Mouse (Mus musculus) lung, postnatal 0 days (tissue): ENCODE measurements around the gene Sdha. TPM values are rescaled to one million over a fixed set of nuclear protein-coding genes. Genes with fewer than 3 reads are reported as not detected.

ENCODE experiments used
- ATAC-seq: fragments of 200-750 bp; cut with Nextera tagmentation; 2 replicates; pipeline ENCODE4 v1.8.0; 2017; ENCODE audit warnings: moderate library complexity
- DNase-seq: peaks from one replicate; pipeline ENCODE4 v3.0.0-alpha.2; 2016; ENCODE audit warnings: low spot score
- H3K27ac ChIP-seq: fragments of 300-500 bp; sonication (generic); 2 replicates; pipeline ENCODE4 v1.5.1; 2014; ENCODE audit warnings: antibody characterized with exemption, mild to moderate bottlenecking, low read length, mixed read lengths
- H3K27me3 ChIP-seq: fragments of 300-500 bp; sonication (generic); replicated peaks from 2 replicates; pipeline ENCODE4 v1.6.1; 2014; ENCODE audit warnings: low read length, mixed read lengths; ENCODE audit not compliant: insufficient read depth
- H3K36me3 ChIP-seq: fragments of 300-500 bp; sonication (generic); 2 replicates; pipeline ENCODE4 v1.6.1; 2014; ENCODE audit warnings: low read length, mixed read lengths; ENCODE audit not compliant: insufficient read depth
- H3K4me1 ChIP-seq: fragments of 300-500 bp; sonication (generic); 2 replicates; pipeline ENCODE4 v1.6.1; 2014; ENCODE audit warnings: antibody characterized with exemption, low read depth, low read length, mixed read lengths; ENCODE audit not compliant: insufficient read depth
- H3K4me2 ChIP-seq: fragments of 300-500 bp; sonication (generic); replicated peaks from 2 replicates; pipeline ENCODE4 v1.6.1; 2014; ENCODE audit warnings: low read depth, mild to moderate bottlenecking, low read length, moderate library complexity, mixed read lengths
- H3K4me3 ChIP-seq: fragments of 300-500 bp; sonication (generic); 2 replicates; pipeline ENCODE4 v1.5.1; 2014; ENCODE audit warnings: low read depth, low read length
- H3K9ac ChIP-seq: fragments of 300-500 bp; sonication (generic); replicated peaks from 2 replicates; pipeline ENCODE4 v1.6.1; 2014; ENCODE audit warnings: low read depth, mild to moderate bottlenecking
- H3K9me3 ChIP-seq: fragments of 300-500 bp; sonication (generic); 2 replicates; pipeline ENCODE4 v1.6.1; 2016; ENCODE audit warnings: low read length, mixed read lengths
- CTCF ChIP-seq: IDR thresholded peaks from 2 replicates; pipeline ENCODE4 v1.5.1; 2016; ENCODE audit warnings: antibody characterized with exemption, mild to moderate bottlenecking
- EP300 ChIP-seq: IDR thresholded peaks from 2 replicates; pipeline ENCODE4 v1.6.1; 2016; ENCODE audit warnings: antibody characterized with exemption, mild to moderate bottlenecking, control low read depth
- WGBS: fragments of 180-500 bp; shearing (Covaris S2); extraction: QIAGEN DNeasy Blood & Tissue Kit; methylation state at CpG from one replicate; pipeline ENCODE4 v1.1.7; 2014; 5-methylcytosine and 5-hydroxymethylcytosine counted together
- polyA plus RNA-seq: library from polyadenylated mRNA; unstranded; fragments of >200 nt; fragmentation: Nextera tagmentation; extraction: Ambion mirVana; gene quantifications from 2 replicates; pipeline ENCODE4 v1.2.1, GENCODE M21; 2015

Gene Sdha
- polyA plus RNA-seq, 1 experiment from 2014 or later: 141 TPM

DNA sequence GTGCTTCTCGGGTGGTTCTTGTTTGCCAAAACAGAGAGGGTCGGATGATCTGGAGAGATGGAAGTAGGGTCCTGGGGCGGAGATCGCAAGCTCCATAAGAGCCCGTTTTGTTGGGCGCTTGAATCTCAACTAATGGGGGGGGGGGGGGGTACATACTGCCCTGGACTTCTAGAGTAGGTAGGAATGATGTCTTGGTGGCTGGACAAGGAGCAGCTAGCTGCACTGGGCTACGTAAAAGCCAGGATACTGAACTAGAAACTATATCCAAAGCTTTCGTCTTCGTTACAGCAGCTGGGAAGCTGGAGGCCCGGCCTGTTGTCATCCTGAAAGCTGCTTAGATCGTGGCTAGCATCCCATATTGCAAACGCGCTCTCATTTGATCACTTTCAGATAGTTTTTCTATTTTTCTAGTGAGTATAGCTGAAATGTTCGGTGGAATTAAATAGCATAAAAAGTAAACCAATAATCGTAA, 391 bp upstream of the Sdha start:
- Histone ChIP-seq H3K27ac (peak overlapping the region; percentile 23; the same call in 1 of the 2 replicates), H3K9me3 (no peaks in the 10 kb centered on the region), H3K4me1 (peaks cover 5% of the 10 kb centered on the region; the same call in 1 of the 2 replicates), H3K4me3 (peak overlapping the region; percentile 71), H3K4me2 (peak overlapping the region; percentile 53), H3K27me3 (no peaks in the 10 kb centered on the region), H3K36me3 (no peaks in the 10 kb centered on the region), H3K9ac (peak overlapping the region; percentile 85)
- TF ChIP-seq EP300 (no peak), CTCF (no peak)
- DNase-seq (no peak), ATAC-seq (peak; percentile 51)
- WGBS: under 1% methylated on average over 15 of the region's 15 CpGs

DNA sequence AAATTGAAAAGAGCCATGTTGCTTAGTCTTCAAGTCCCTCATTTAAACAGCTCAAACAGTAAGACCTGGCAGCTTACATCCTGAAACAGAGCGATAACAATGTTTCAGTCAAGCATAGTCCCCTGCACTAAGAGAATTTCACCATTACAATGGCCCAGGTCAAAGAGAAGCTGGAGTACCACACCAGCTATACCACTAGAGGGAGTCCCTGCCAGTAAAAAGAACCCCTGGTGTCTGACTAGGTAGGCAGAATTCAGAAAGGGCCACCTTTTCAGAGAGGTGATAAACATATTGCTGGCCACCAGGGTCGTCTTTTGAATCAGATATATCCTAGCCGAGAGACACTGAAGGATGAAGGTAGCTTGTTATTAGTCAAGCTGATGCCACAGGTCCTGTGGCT, 9.0 kb downstream of the Sdha start:
- TF ChIP-seq CTCF (peak; percentile 80), EP300 (no peak)
- Histone ChIP-seq H3K9ac (no peak overlapping the region), H3K27ac (no peak overlapping the region), H3K27me3 (no peaks in the 10 kb centered on the region), H3K4me1 (no peaks in the 10 kb centered on the region), H3K4me2 (no peak overlapping the region), H3K9me3 (no peaks in the 10 kb centered on the region), H3K4me3 (no peak overlapping the region), H3K36me3 (peaks cover 39% of the 10 kb centered on the region)
- WGBS: 49% methylated on average over 3 of the region's 3 CpGs
- peak; percentile 75 for DNase-seq
- peak; percentile 62 for ATAC-seq

DNA sequence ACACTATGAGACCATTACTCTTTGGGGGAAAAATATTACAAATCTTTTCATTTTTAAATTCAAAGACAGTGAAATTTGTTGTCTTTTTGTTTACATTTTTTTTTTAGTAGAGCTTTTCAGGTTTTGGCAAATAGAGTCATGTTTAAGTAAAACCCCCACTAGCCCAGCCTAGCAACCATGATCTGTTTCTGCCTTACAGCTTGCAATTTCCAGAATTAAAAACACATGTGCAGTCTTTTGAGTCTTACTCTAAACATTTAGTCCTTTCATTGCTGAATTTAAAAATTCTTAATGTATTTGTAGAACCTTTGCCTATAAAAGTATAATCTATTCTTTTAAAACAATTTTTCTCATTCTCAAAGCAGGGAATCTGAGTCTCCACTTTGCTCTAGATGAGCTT, 20.8 kb downstream of the Sdha start:
- Histone ChIP-seq H3K27ac (no peak overlapping the region), H3K36me3 (peaks cover 38% of the 10 kb centered on the region; the same call in 1 of the 2 replicates), H3K4me3 (no peak overlapping the region), H3K9ac (no peak overlapping the region), H3K4me1 (no peaks in the 10 kb centered on the region), H3K4me2 (no peak overlapping the region), H3K27me3 (no peaks in the 10 kb centered on the region), H3K9me3 (no peaks in the 10 kb centered on the region)
- no peak for TF ChIP-seq CTCF
- no peak for TF ChIP-seq EP300
- ATAC-seq (no peak), DNase-seq (no peak)

DNA sequence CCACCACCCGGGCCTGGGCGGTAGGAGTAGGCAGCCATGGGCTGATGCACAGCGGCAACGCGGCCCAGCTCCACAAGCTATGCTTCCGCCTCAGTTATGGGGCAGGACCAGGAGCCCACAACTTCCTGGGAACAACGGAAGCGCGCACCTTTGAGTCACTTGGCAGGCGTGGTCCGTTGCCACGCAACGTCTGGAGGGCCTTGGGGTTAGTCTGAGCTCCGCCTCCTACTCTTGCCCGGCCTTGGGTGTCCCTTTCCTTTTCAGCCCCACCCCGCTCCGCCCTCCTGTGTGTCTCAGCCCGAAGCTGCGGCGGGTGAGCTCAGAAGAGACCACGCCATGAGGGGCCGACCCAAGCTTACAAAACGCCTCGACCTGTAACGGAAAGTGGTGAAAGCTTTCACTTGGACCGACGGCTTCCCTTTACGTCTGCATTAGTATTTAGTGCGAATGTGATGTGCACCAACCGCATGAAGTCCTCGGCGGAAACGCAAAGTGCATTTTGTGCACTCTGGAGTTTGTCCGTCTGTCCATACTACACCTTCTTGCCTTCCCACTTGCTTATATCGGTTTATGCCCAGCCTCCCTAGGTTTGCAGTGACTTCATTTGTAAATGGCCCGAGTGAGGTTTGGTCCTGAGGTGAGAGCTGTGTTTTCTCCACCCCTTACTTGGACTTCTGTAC, 32.8 kb downstream of the Sdha start, which contains the start of gene Pdcd6:
Gene Pdcd6, minus strand, starts transcription at position 411 of the 680 bp plus-strand sequence.
- Histone ChIP-seq H3K9ac (peak within 1 kb of the TSS; percentile 87), H3K36me3 (peaks cover 17% of the 10 kb centered on the region; the same call in 1 of the 2 replicates), H3K27me3 (no peaks in the 10 kb centered on the region), H3K27ac (peak within 1 kb of the TSS; percentile 91), H3K4me1 (peaks cover 4% of the 10 kb centered on the region; the same call in 1 of the 2 replicates), H3K4me2 (peak within 1 kb of the TSS; percentile 76), H3K4me3 (peak within 1 kb of the TSS; percentile 81), H3K9me3 (no peaks in the 10 kb centered on the region)
- under 1% methylated on average over 36 of the region's 36 CpGs for WGBS
- DNase-seq: peak; percentile 99
- peak; percentile 99 for ATAC-seq
- TF ChIP-seq EP300: 0 out of 2 replicates have a peak, but pooled peaks have one; percentile 12
- TF ChIP-seq CTCF: no peak

- peak overlapping the region; percentile 81 for H3K4me3 ChIP-seq
- no peak for DNase-seq
- no peaks in the 10 kb centered on the region for H3K27me3 ChIP-seq
- TF ChIP-seq EP300: no peak
- no peak for TF ChIP-seq CTCF
- 4% methylated on average over 15 of the region's 15 CpGs for WGBS
- peaks cover 4% of the 10 kb centered on the region; the same call in 1 of the 2 replicates for H3K4me1 ChIP-seq
- peak overlapping the region; percentile 76 for H3K4me2 ChIP-seq
- H3K27ac ChIP-seq: peak overlapping the region; percentile 91
- no peak; the same call in 1 of the 2 replicates for ATAC-seq
- peak overlapping the region; percentile 87 for H3K9ac ChIP-seq
- H3K9me3 ChIP-seq: no peaks in the 10 kb centered on the region
- H3K36me3 ChIP-seq: peaks cover 12% of the 10 kb centered on the region; the same call in 1 of the 2 replicates
These were observed 33.3 kb downstream of the Sdha start for GRCm38 (mm10) chr13:74316789-74317169.

DNA sequence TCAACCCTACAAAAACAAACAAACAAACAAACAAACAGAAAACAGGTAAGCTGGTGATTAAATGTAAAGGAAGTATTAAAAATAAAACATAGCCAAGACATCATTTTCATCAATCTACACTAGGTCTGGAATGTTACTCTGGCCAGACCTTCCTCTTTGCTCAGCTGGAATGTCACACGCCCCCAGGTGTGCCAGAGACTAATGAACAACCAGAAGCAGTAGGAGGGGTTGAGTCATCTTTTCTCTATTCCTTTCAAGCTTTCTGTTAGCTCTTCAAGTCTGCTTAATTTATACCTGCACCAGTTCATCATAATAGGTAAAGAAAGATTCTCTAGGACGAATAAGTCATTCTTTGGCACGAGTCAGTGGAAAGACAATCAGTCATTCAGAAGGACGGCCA, 33.7 kb downstream of the Sdha start:
- no peaks in the 10 kb centered on the region for H3K9me3 ChIP-seq
- H3K4me2 ChIP-seq: peak overlapping the region; percentile 76
- peak overlapping the region; percentile 81 for H3K4me3 ChIP-seq
- ATAC-seq: no peak
- peak overlapping the region; percentile 91 for H3K27ac ChIP-seq
- peaks cover 8% of the 10 kb centered on the region; the same call in 1 of the 2 replicates for H3K36me3 ChIP-seq
- no peaks in the 10 kb centered on the region for H3K27me3 ChIP-seq
- WGBS: 19% methylated on average over 4 of the region's 4 CpGs
- peak; percentile 67 for DNase-seq
- peaks cover 4% of the 10 kb centered on the region; the same call in 1 of the 2 replicates for H3K4me1 ChIP-seq
- peak overlapping the region; percentile 87 for H3K9ac ChIP-seq
- TF ChIP-seq CTCF (no peak), EP300 (0 out of 2 replicates have a peak, but pooled peaks have one; percentile 16)
